Mouse (Mus musculus) embryonic facial prominence, embryonic 11.5 days (tissue): ENCODE results near the gene Abhd16a. TPM values are rescaled to one million over a fixed set of nuclear protein-coding genes. Genes with fewer than 3 reads are reported as not detected.
"Not testable (repeated sequence)": the region's sequence is repeated elsewhere in the genome, so short reads cannot be mapped to it uniquely, and the experiment has no call there.

Experiments
- ATAC-seq: fragments of 200-750 bp; cut with Nextera tagmentation; replicated peaks from 2 replicates; pipeline ENCODE4 v1.8.0; 2017; ENCODE audit warnings: low read depth; ENCODE audit not compliant: insufficient number of reproducible peaks, low FRiP score, low TSS enrichment
- DNase-seq: peaks from one replicate; pipeline ENCODE4 v3.0.0-alpha.2; 2015; ENCODE audit warnings: low spot score
- H3K27ac ChIP-seq: fragments of 300-500 bp; sonication (generic); replicated peaks from 2 replicates; pipeline ENCODE4 v1.5.1; 2014; ENCODE audit warnings: mild to moderate bottlenecking, low read depth, low read length, control low read depth
- H3K27me3 ChIP-seq: fragments of 300-500 bp; sonication (generic); 2 replicates; pipeline ENCODE4 v1.6.1; 2014; ENCODE audit warnings: mild to moderate bottlenecking, low read length, moderate library complexity, mixed read lengths; ENCODE audit not compliant: control insufficient read depth, insufficient read depth
- H3K36me3 ChIP-seq: fragments of 300-500 bp; sonication (generic); replicated peaks from 2 replicates; pipeline ENCODE4 v1.6.1; 2014; ENCODE audit warnings: low read depth, mild to moderate bottlenecking, low read length, moderate library complexity, mixed read lengths; ENCODE audit not compliant: control insufficient read depth, insufficient read depth
- H3K4me1 ChIP-seq: fragments of 300-500 bp; sonication (generic); 2 replicates; pipeline ENCODE4 v1.6.1; 2014; ENCODE audit warnings: low read length, mixed read lengths; ENCODE audit not compliant: control insufficient read depth, insufficient read depth
- H3K4me2 ChIP-seq: fragments of 300-500 bp; sonication (generic); 2 replicates; pipeline ENCODE4 v1.6.1; 2014; ENCODE audit warnings: low read depth, mild to moderate bottlenecking, control low read depth, low read length, moderate library complexity
- H3K4me3 ChIP-seq: fragments of 300-500 bp; sonication (generic); 2 replicates; pipeline ENCODE4 v1.5.1; 2014; ENCODE audit warnings: low read depth, low read length, control low read depth
- H3K9ac ChIP-seq: fragments of 300-500 bp; sonication (generic); replicated peaks from 2 replicates; pipeline ENCODE4 v1.6.1; 2014; ENCODE audit warnings: mild to moderate bottlenecking, control low read depth, low read length
- H3K9me3 ChIP-seq: fragments of 300-500 bp; sonication (generic); replicated peaks from 2 replicates; pipeline ENCODE4 v1.6.1; 2016; ENCODE audit warnings: mild to moderate bottlenecking, low read length, inconsistent platforms, mixed read lengths; ENCODE audit not compliant: control insufficient read depth
- WGBS: fragments of 180-500 bp; shearing (Covaris S2); extraction: QIAGEN DNeasy Blood & Tissue Kit; methylation state at CpG from one replicate; pipeline ENCODE4 v1.1.7; 2014; 5-methylcytosine and 5-hydroxymethylcytosine counted together
- polyA plus RNA-seq: library from polyadenylated mRNA; unstranded; fragments of >200 nt; fragmentation: Nextera tagmentation; extraction: Ambion mirVana; gene quantifications from 2 replicates; pipeline ENCODE4 v1.2.1, GENCODE M21; 2014

The Abhd16a gene
- polyA plus RNA-seq, 1 experiment from 2014 or later, result 38.5 TPM

DNA sequence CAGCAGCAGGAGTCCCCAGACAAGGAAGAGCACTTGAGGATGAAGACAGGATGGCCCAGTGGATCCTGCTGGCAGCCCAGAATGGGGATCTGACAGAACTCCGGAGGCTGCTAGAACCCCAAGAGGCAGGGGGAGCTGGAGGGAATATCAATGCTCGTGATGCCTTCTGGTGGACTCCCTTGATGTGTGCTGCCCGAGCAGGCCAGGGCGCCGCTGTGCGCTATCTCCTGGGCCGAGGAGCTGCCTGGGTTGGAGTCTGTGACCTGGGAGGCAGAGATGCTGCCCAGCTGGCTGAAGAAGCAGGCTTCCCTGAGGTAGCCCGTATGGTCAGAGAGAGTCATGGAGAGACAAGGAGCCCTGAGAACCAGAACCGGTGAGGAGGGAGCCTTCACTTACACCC lies 34.2 kb downstream of the Abhd16a start:
- H3K4me1 ChIP-seq, result not testable (repeated sequence)

GRCm38 (mm10) chr17:35124261-35124896 lies 35.3 kb downstream of the Abhd16a start:
- 89% methylated on average over 12 of the region's 12 CpGs for WGBS

More for the DNA sequence above, 34.2 kb downstream of the Abhd16a start:
- not testable (repeated sequence) for H3K9me3 ChIP-seq, H3K4me3 ChIP-seq, H3K4me2 ChIP-seq, H3K9ac ChIP-seq, ATAC-seq, H3K36me3 ChIP-seq, H3K27ac ChIP-seq, H3K27me3 ChIP-seq, DNase-seq
- WGBS, result 90% methylated on average over 9 of the region's 9 CpGs

DNA sequence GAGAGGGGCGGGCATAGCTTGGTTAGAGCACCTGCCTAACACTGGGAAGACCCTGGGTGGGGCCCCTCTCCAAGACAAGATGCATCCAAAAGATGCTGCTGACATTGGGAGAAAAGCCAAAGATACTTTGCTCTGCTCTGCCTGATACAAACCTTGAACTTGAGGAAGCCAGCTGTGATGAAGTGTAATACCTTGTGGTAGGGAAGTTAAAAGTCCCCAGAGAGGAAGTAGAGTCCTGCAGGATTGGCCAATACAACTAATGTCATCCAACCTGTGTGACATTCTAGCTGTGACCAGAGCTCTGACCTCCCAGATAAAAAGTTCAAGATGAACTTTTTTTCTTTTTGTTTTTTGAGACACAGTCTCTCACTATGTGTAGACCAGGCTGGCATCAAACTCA lies 36.0 kb downstream of the Abhd16a start:
- Histone ChIP-seq H3K27ac (no peak overlapping the region), H3K4me1 (peaks cover 7% of the 10 kb centered on the region; the same call in 1 of the 2 replicates), H3K36me3 (peaks cover 4% of the 10 kb centered on the region; the same call in 1 of the 2 replicates), H3K4me2 (no peak overlapping the region), H3K9me3 (no peaks in the 10 kb centered on the region), H3K27me3 (no peaks in the 10 kb centered on the region), H3K4me3 (no peak overlapping the region), H3K9ac (no peak overlapping the region)
- DNase-seq (no peak), ATAC-seq (no peak)
- WGBS, result 88% methylated on average over 1 of the region's 1 CpGs

More at GRCm38 (mm10) chr17:35124261-35124896, 35.3 kb downstream of the Abhd16a start:
- H3K9me3 ChIP-seq, H3K4me1 ChIP-seq, H3K4me2 ChIP-seq, H3K27me3 ChIP-seq, H3K9ac ChIP-seq, H3K4me3 ChIP-seq, H3K27ac ChIP-seq, H3K36me3 ChIP-seq, DNase-seq, ATAC-seq: not testable (repeated sequence)

GRCm38 (mm10) chr17:35125578-35125977 lies 36.5 kb downstream of the Abhd16a start:
- Histone ChIP-seq H3K9ac (peak overlapping the region; percentile 77), H3K36me3 (peaks cover 4% of the 10 kb centered on the region; the same call in 1 of the 2 replicates), H3K27me3 (no peaks in the 10 kb centered on the region), H3K9me3 (no peaks in the 10 kb centered on the region), H3K27ac (no peak overlapping the region), H3K4me3 (peak overlapping the region; percentile 50), H3K4me1 (peaks cover 5% of the 10 kb centered on the region; the same call in 1 of the 2 replicates), H3K4me2 (peak overlapping the region; percentile 64)
- ATAC-seq (no peak), DNase-seq (no peak)
- 25% methylated on average over 6 of the region's 6 CpGs for WGBS

DNA sequence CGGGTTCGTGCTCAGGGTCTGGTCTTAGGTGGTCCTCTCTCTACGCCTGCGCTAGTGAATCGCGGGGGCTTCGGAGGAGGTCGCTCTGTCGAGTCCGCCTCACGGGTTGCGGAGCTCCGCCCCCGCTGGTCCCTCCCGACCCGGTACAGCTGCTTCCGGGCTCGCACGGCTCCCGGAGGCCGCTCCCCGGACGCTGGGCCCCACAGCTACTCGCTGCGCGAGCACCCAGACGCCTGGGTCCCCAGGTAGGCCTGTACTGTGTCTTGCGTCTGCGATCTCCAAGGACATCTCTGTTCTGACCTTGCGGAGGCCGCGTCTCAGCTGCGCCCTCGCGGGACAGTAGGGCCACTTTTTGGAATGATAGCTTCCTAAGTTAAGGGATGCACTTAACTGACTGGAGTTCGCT lies 37.1 kb downstream of the Abhd16a start, which contains the start of gene D17H6S53E:
Gene D17H6S53E, plus strand, starts transcription at position 168 of the 406 bp plus-strand sequence.
- H3K4me1 ChIP-seq, result peaks cover 5% of the 10 kb centered on the region; the same call in 1 of the 2 replicates
- peak; percentile 80 for DNase-seq
- no peaks in the 10 kb centered on the region for H3K9me3 ChIP-seq
- H3K9ac ChIP-seq, result peak within 1 kb of the TSS; percentile 77
- peak within 1 kb of the TSS; percentile 50 for H3K4me3 ChIP-seq
- peaks cover 4% of the 10 kb centered on the region; the same call in 1 of the 2 replicates for H3K36me3 ChIP-seq
- H3K27me3 ChIP-seq, result no peaks in the 10 kb centered on the region
- peak within 1 kb of the TSS; percentile 64 for H3K4me2 ChIP-seq
- WGBS, result under 1% methylated on average over 31 of the region's 36 CpGs
- H3K27ac ChIP-seq, result 0 out of 2 replicates have a peak within 1 kb of the TSS, but pooled peaks have one; percentile 4
- ATAC-seq, result peak; percentile 45

DNA sequence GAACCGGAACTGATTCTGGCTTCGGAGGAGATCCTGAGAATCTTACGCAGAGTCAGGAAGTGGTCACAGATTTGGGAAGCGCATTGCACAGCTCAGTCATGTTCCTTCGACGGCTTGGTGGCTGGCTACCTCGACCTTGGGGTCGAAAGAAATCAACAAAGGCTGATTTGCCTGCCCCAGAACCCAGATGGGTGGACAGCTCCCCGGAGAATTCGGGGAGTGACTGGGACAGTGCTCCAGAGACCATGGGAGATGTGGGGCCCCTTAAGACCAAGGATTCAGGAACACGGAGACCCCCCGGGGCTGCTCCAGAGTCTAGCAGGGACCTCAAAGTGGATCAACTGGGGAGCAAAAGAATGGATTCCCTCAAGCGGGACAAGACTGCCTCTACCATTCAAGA lies 38.0 kb downstream of the Abhd16a start:
- peaks cover 4% of the 10 kb centered on the region; the same call in 1 of the 2 replicates for H3K36me3 ChIP-seq
- DNase-seq, result no peak
- 66% methylated on average over 13 of the region's 13 CpGs for WGBS

GRCm38 (mm10) chr17:35128996-35129395 lies 39.9 kb downstream of the Abhd16a start:
- Histone ChIP-seq H3K27me3 (no peaks in the 10 kb centered on the region), H3K4me1 (peaks cover 5% of the 10 kb centered on the region; the same call in 1 of the 2 replicates), H3K9ac (no peak overlapping the region), H3K36me3 (no peaks in the 10 kb centered on the region), H3K4me2 (no peak overlapping the region), H3K4me3 (no peak overlapping the region), H3K27ac (no peak overlapping the region), H3K9me3 (no peaks in the 10 kb centered on the region)
- DNase-seq (no peak), ATAC-seq (no peak)
- WGBS, result 71% methylated on average over 11 of the region's 11 CpGs

More for the DNA sequence above, 38.0 kb downstream of the Abhd16a start:
- peak overlapping the region; percentile 77; the same call in 1 of the 2 replicates for H3K9ac ChIP-seq
- H3K27ac ChIP-seq, result no peak overlapping the region
- H3K4me2 ChIP-seq, result peak overlapping the region; percentile 64
- peaks cover 5% of the 10 kb centered on the region; the same call in 1 of the 2 replicates for H3K4me1 ChIP-seq
- H3K27me3 ChIP-seq, result no peaks in the 10 kb centered on the region
- ATAC-seq, result no peak
- no peaks in the 10 kb centered on the region for H3K9me3 ChIP-seq
- peak overlapping the region; percentile 50 for H3K4me3 ChIP-seq

- 89% methylated on average over 8 of the region's 8 CpGs for WGBS
- peaks cover 3% of the 10 kb centered on the region; the same call in 1 of the 2 replicates for H3K4me1 ChIP-seq
- H3K27ac ChIP-seq, result no peak overlapping the region
- H3K27me3 ChIP-seq, result no peaks in the 10 kb centered on the region
- ATAC-seq, result no peak
- no peak overlapping the region for H3K4me3 ChIP-seq
- no peak overlapping the region for H3K9ac ChIP-seq
- no peaks in the 10 kb centered on the region for H3K36me3 ChIP-seq
- no peaks in the 10 kb centered on the region for H3K9me3 ChIP-seq
- no peak for DNase-seq
- no peak overlapping the region for H3K4me2 ChIP-seq
Measured at GRCm38 (mm10) chr17:35131038-35131437, 42.0 kb downstream of the Abhd16a start.
